Mouse (Mus musculus) layer of hippocampus, adult 8-10 months (tissue): ENCODE results near the gene Rabif. TPM values are rescaled to one million over a fixed set of nuclear protein-coding genes. Genes with fewer than 3 reads are reported as not detected.
A peak's percentile ranks its signal among the peaks of the same experiment; 100 is the strongest.
"Not testable (repeated sequence)": the region's sequence is repeated elsewhere in the genome, so short reads cannot be mapped to it uniquely, and the experiment has no call there.

ENCODE experiments used
- DNase-seq, 2 experiments: peaks; one replicate each; pipeline ENCODE4 v3.0.0; 2022; ENCODE audit warnings: low spot score in 2 of 2
- total RNA-seq, 4 experiments: library from RNA; stranded (reverse); gene quantifications; 2 replicates each; pipeline ENCODE4 v1.2.4; 2022

Gene Rabif
- 10 to 100 TPM; 20.0 to 26.7 (median 21.8) TPM for total RNA-seq

GRCm38 (mm10) chr1:134494428-134495215 is at the start of gene Rabif:
TSS of gene Rabif (plus strand) at chr1:134494648.
- peak; percentile 96 to 99 for DNase-seq

GRCm38 (mm10) chr1:134445418-134445817 is 49.0 kb upstream of the Rabif start:
- DNase-seq, result no peak

- DNase-seq, result not testable (repeated sequence)
Observed at GRCm38 (mm10) chr1:134448537-134448936, 45.9 kb upstream of the Rabif start.

- no peak for DNase-seq
Observed at GRCm38 (mm10) chr1:134450201-134450600, 44.2 kb upstream of the Rabif start.

- DNase-seq, result peak in 1 of 2 experiments; percentile 29
Observed at GRCm38 (mm10) chr1:134450986-134451385, 43.5 kb upstream of the Rabif start.

GRCm38 (mm10) chr1:134454904-134455824 is 39.3 kb upstream of the Rabif start, which contains the start of gene Klhl12:
TSS of gene Klhl12 (plus strand) at chr1:134455531.
- peak; percentile 89 to 94 for DNase-seq

GRCm38 (mm10) chr1:134456060-134456459 is 38.4 kb upstream of the Rabif start:
- no peak for DNase-seq

GRCm38 (mm10) chr1:134458139-134458727 is 36.2 kb upstream of the Rabif start:
- DNase-seq, result no peak

- DNase-seq, result no peak
Observed at GRCm38 (mm10) chr1:134460294-134461284, 33.9 kb upstream of the Rabif start.

- DNase-seq, result no peak
Observed at GRCm38 (mm10) chr1:134484623-134485022, 9.8 kb upstream of the Rabif start.

GRCm38 (mm10) chr1:134490903-134491801 is 3.3 kb upstream of the Rabif start:
- no peak for DNase-seq

GRCm38 (mm10) chr1:134492276-134492675 is 2.2 kb upstream of the Rabif start:
- DNase-seq, result no peak

GRCm38 (mm10) chr1:134493496-134493895 is 952 bp upstream of the Rabif start:
- DNase-seq, result no peak

- DNase-seq, result no peak
Observed at GRCm38 (mm10) chr1:134493956-134494355, 492 bp upstream of the Rabif start.

GRCm38 (mm10) chr1:134495216-134495539 is 730 bp downstream of the Rabif start:
- no peak for DNase-seq

GRCm38 (mm10) chr1:134495991-134496390 is 1.5 kb downstream of the Rabif start:
- DNase-seq, result no peak

GRCm38 (mm10) chr1:134500916-134501315 is 6.5 kb downstream of the Rabif start:
- DNase-seq, result no peak

- DNase-seq, result no peak
Observed at GRCm38 (mm10) chr1:134506201-134506600, 11.8 kb downstream of the Rabif start.

- no peak for DNase-seq
Observed at GRCm38 (mm10) chr1:134510018-134510417, 15.6 kb downstream of the Rabif start.

GRCm38 (mm10) chr1:134512183-134512582 is 17.7 kb downstream of the Rabif start:
- no peak for DNase-seq
